Mouse (Mus musculus): Measurements from ENCODE around the gene Mag. TPM values are rescaled to one million over a fixed set of nuclear protein-coding genes. Genes with fewer than 3 reads are reported as not detected.

The Mag gene
- 0.72 and 1.3 TPM in 2 replicates for polyA plus RNA-seq (2012; rRNA removed; ENCODE audit: low replicate concordance)

DNA sequence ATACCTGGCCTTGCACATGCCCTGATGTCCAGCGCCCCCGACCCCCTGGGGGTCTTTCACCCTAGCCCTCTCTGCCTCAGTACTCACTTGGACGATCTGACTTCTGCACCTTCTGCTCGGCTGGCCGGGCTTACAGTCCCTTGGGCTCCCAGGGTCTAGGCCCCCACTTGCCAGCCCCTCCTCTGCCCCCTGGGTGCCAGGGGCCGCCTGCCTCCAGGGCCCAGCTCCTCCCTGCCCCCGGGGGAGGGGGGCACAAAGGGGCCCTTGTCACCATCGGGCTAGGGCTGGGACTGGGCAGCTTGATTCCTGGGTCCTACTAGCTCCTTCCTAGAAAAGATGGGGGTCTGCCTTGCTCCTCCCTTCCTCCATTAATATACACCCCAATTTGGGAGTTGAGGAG is at the start of gene Mag:
TSS of gene Mag (minus strand) at position 142 of the 400 bp plus-strand sequence.

DNA sequence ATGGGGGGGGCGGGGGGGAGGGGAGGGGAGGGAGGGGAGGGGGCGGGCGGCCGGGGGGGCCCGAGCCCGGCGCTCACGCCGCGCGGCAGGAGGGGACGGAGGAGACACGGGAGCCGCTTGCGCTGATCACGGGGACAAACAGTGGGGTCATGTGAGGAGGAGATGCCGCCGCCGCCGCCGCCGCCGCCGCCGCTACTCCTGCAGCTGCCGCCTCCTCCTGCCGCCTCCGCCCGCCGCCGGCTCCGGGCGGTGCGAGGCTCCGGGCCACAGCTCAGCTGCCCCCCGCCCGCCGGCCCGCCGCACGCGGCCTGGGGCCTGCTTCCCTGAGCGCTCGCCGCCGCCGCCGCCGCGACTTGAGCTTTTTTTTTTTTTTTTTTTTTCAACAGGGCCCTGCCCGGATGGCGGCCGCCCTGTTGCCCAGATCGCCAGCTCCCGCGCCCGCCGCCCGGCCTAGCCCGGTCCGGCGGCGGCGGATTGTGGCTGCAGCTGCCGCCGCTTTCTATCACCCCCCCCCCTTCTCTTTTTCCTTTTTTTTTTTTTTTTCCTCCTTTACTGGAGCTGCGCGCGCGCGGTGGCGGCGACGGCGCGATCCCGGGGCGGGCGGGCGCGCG is 42.2 kb upstream of the Mag start, which contains the start of gene Usf2:
TSS of gene Usf2 (minus strand) at position 48 of the 611 bp plus-strand sequence.

DNA sequence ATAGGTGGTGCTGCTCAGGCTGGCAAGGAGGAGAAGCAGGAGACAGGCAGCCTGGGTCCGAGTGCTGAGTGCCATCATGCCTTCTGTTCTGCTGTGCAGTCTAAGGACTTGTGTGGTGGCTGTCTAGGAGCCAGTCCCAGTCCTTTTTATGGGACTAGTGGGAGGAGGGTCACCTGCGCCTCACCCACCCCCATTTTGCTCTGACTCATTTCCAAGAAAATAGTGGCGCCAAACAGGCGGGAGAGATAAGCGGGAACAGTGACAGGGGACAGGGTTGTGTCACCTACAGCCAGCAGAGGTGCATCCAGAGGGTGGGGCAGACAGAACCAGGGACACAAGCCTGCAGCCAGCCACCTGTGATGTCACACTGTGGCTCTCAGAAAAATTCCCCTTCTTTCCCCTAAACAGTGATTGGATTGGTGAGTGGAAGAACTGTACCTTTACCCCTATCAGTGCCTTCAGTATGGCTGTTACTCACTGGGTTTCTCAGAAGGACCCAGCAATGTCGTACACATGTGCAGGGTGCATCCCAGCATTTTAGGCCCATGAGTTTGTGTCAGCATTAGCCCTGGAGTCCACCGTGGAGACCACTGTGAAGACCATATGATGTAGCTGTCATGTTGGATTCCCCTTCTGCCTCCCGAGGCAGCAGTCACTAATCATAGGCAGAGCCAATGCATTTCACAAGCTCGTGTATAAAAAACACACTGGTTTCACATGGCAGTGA is 29.4 kb upstream of the Mag start, which contains the start of gene Hamp:
TSS of gene Hamp (minus strand) at position 124 of the 727 bp plus-strand sequence.

DNA sequence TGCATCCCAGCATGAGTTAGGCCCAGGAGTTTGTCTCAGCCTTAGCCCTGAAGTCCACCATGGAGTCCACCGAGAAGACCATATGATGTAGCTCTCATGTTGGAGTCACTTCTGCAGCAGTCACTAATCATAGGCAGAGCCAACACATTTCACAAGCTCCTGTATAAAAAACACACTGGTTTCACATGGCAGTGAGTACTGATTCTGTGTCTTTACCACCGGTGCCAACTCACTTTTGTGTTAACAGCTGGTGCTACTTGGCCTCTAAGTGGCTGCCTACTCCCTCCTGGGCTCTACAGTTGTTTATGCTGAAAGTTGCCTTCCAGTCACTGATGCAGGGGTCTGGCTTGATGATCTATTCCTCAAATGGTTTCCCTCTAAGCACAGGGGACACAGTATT is 9.9 kb upstream of the Mag start, which contains the start of gene Hamp2:
TSS of gene Hamp2 (minus strand) at position 101 of the 400 bp plus-strand sequence.

DNA sequence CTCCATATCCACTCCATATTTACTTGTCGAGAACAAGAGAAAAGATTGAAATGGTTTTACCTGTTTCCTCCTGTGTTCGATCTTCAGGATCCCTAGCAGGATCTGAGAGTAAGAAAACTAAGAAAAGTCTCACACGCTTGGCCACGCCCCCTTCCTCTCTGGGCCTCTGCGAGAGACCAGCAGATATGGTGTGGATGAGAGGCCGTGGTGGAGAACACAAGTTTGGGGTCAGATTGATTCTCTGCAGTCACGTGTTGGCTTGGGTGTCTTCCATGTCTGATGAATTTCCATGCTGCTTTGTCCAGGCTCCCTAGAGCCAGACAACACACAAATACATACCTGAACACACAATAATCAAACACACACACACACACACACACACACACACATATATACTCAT is 34.5 kb downstream of the Mag start, which contains the start of gene Cd22:
TSS of gene Cd22 (minus strand) at position 167 of the 400 bp plus-strand sequence.

DNA sequence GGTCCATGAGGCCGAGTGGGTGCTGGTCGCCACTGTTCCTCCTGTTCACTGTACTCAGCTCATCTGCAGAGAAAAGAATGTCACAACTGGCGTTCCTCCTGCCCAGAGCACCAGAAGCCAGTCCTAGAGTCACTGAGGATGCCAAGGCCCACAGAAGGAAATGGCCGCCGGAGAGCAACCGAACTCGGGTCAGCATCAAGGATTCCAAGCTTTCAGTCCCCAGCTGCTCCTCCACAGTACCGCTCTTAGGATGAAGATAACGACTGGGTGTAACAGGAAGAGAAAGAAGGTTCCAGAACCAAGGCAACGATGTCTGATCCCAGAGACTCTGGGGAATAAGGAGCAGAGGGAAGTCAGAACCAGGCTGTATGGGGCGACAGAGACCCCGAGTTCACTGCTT is 53.2 kb downstream of the Mag start, which contains the start of gene Ffar1:
TSS of gene Ffar1 (minus strand) at position 101 of the 400 bp plus-strand sequence.

DNA sequence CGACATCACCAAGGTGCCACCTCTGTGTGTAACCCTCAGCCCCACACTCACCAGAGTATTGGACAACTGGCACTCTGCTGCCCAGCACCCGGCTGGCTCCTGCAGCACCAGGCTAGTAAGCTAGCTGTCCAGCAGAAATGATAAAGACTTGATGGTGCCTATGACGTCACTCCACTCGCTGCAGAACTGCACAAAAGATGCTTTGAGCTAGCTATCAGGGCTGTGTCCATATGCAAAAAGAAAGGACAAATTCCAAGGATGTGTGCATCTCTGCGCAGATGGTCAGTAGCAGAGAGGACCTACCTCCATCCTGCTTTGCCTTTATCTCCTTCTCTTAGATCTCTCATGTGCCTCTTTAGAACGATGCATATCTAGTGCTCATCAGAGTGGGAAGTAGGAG is 58.6 kb downstream of the Mag start, which contains the start of gene Ffar3:
TSS of gene Ffar3 (minus strand) at position 101 of the 400 bp plus-strand sequence.

Other genes starting within 250 kb of the Mag start
- gene Haus5, start 249.9 kb downstream of the Mag start, polyA plus RNA-seq (2012; rRNA removed; ENCODE audit: low replicate concordance): 11.8 and 17.8 TPM in 2 replicates
- gene Pmis2, start 243.3 kb downstream of the Mag start, polyA plus RNA-seq (2012; rRNA removed; ENCODE audit: low replicate concordance): not detected in 2 replicates
- gene 2200002J24Rik, start 215.9 kb downstream of the Mag start, polyA plus RNA-seq (2012; rRNA removed; ENCODE audit: low replicate concordance): not detected in 2 replicates
- 0.39 TPM in 1 of 2 replicates, not detected in the other for gene Atp4a, start 202.7 kb downstream of the Mag start, polyA plus RNA-seq (2012; rRNA removed; ENCODE audit: low replicate concordance)
- 254 and 273 TPM in 2 replicates for gene Tmem147, start 185.3 kb downstream of the Mag start, polyA plus RNA-seq (2012; rRNA removed; ENCODE audit: low replicate concordance)
- gene Gapdhs, start 171.2 kb downstream of the Mag start, polyA plus RNA-seq (2012; rRNA removed; ENCODE audit: low replicate concordance): not detected in 2 replicates
- 10.8 and 36.4 TPM in 2 replicates for gene Sbsn, start 163.4 kb downstream of the Mag start, polyA plus RNA-seq (2012; rRNA removed; ENCODE audit: low replicate concordance)
- 8.6 and 10.7 TPM in 2 replicates for gene Dmkn, start 151.1 kb downstream of the Mag start, polyA plus RNA-seq (2012; rRNA removed; ENCODE audit: low replicate concordance)
- 0.51 and 2.0 TPM in 2 replicates for gene Krtdap, start 127.0 kb downstream of the Mag start, polyA plus RNA-seq (2012; rRNA removed; ENCODE audit: low replicate concordance)
- 27.4 and 105 TPM in 2 replicates for gene Ffar2, start 91.1 kb downstream of the Mag start, polyA plus RNA-seq (2012; rRNA removed; ENCODE audit: low replicate concordance)
- not detected in 2 replicates for gene Ffar3, start 58.7 kb downstream of the Mag start, polyA plus RNA-seq (2012; rRNA removed; ENCODE audit: low replicate concordance)
- 0.03 and 0.05 TPM in 2 replicates for gene Ffar1, start 53.3 kb downstream of the Mag start, polyA plus RNA-seq (2012; rRNA removed; ENCODE audit: low replicate concordance)
- 1.3 and 4.4 TPM in 2 replicates for gene Cd22, start 34.5 kb downstream of the Mag start, polyA plus RNA-seq (2012; rRNA removed; ENCODE audit: low replicate concordance)
- 0.77 and 1.3 TPM in 2 replicates for gene Hamp2, start 9.8 kb upstream of the Mag start, polyA plus RNA-seq (2012; rRNA removed; ENCODE audit: low replicate concordance)
- gene Hamp, start 29.2 kb upstream of the Mag start, polyA plus RNA-seq (2012; rRNA removed; ENCODE audit: low replicate concordance): 0.64 and 3.8 TPM in 2 replicates
- 99.1 and 134 TPM in 2 replicates for gene Usf2, start 41.9 kb upstream of the Mag start, polyA plus RNA-seq (2012; rRNA removed; ENCODE audit: low replicate concordance)
- gene Lsr, start 58.6 kb upstream of the Mag start, polyA plus RNA-seq (2012; rRNA removed; ENCODE audit: low replicate concordance): 5.2 and 72.6 TPM in 2 replicates
- gene Fam187b, start 58.9 kb upstream of the Mag start, polyA plus RNA-seq (2012; rRNA removed; ENCODE audit: low replicate concordance): 0.40 and 1.7 TPM in 2 replicates
- gene Fxyd5, start 127.6 kb upstream of the Mag start, polyA plus RNA-seq (2012; rRNA removed; ENCODE audit: low replicate concordance): 111 and 190 TPM in 2 replicates
- gene Fxyd7, start 136.6 kb upstream of the Mag start, polyA plus RNA-seq (2012; rRNA removed; ENCODE audit: low replicate concordance): 5.3 and 9.8 TPM in 2 replicates
- gene Fxyd1, start 142.3 kb upstream of the Mag start, polyA plus RNA-seq (2012; rRNA removed; ENCODE audit: low replicate concordance): 596 and 782 TPM in 2 replicates
- 10.8 and 12.4 TPM in 2 replicates for gene Lgi4, start 144.5 kb upstream of the Mag start, polyA plus RNA-seq (2012; rRNA removed; ENCODE audit: low replicate concordance)
- 1.0 and 82.9 TPM in 2 replicates for gene Fxyd3, start 161.8 kb upstream of the Mag start, polyA plus RNA-seq (2012; rRNA removed; ENCODE audit: low replicate concordance)
- gene Hpn, start 200.4 kb upstream of the Mag start, polyA plus RNA-seq (2012; rRNA removed; ENCODE audit: low replicate concordance): 3.1 and 15.4 TPM in 2 replicates
- 58.1 and 69.7 TPM in 2 replicates for gene Scn1b, start 212.1 kb upstream of the Mag start, polyA plus RNA-seq (2012; rRNA removed; ENCODE audit: low replicate concordance)
- 113 and 153 TPM in 2 replicates for gene Gramd1a, start 241.0 kb upstream of the Mag start, polyA plus RNA-seq (2012; rRNA removed; ENCODE audit: low replicate concordance)